Mouse (Mus musculus): ENCODE results near the gene March8. TPM values are rescaled to one million over a fixed set of nuclear protein-coding genes. Genes with fewer than 3 reads are reported as not detected.

Gene March8
- polyA plus RNA-seq, 1 experiment from 2014 or later = 30.8 TPM

DNA sequence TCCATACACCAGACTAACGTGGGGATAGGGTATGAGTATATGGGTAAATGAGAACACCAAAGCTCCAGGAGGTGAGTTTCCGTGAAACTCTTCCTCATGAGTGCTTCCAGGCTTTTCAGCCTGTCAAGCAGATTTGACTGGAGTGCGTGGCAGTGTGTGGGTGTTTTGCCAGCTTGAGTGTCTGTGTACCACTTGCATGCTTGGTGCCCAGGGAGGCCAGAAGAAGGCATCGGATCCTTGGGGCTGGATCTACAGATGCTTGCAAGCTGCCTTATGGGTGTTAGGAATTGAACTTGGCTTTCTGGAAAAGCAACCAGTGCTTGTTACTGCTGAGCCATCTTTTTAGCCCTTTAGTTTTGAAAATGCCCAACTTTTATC is 19.1 kb downstream of the March8 start:
- Histone ChIP-seq H3K9ac (no peak overlapping the region), H3K4me2 (no peak overlapping the region), H3K27ac (ENCODE audit: low read depth) (no peak overlapping the region), H3K27me3 (ENCODE audit: insufficient read depth, low read length) (no peaks in the 10 kb centered on the region), H3K9me3 (ENCODE audit: low read depth, low read length) (no peaks in the 10 kb centered on the region), H3K36me3 (ENCODE audit: insufficient read depth) (no peaks in the 10 kb centered on the region), H3K4me1 (ENCODE audit: insufficient read depth) (no peaks in the 10 kb centered on the region), H3K4me3 (ENCODE audit: low read depth, low read length) (no peak overlapping the region)
- no peak for DNase-seq
- no peak for TF ChIP-seq CTCF (IDR thresholded peaks at IDR 0.05; ENCODE audit: low read depth)
- WGBS = 74% methylated on average over 4 of the region's 4 CpGs
- no peak for ATAC-seq (ENCODE audit: insufficient read depth)

DNA sequence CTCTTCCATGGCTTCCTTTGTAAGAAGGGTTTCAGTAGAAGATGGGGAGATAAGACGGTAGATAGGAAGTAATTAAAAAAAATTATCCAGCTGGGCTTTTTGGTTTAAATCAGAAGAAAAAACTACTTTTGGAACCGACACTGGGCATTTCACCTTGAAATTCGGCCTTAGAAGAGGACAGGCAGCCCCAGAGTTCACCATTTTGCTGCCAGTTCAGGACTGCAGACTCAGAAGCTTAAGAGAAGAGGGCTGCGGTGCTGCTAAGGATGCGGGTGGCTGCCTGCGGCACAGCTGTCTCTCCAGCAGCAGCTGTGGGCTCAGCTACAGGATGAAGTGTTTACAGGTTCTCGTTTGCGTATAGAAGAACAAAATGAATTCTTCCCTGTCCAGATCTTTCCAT is 20.2 kb downstream of the March8 start:
- whole genome bisulfite sequencing = 64% methylated on average over 8 of the region's 8 CpGs
- no peaks in the 10 kb centered on the region for H3K36me3 ChIP-seq (ENCODE audit: insufficient read depth)
- H3K4me3 ChIP-seq (ENCODE audit: low read depth, low read length) = no peak overlapping the region
- no peaks in the 10 kb centered on the region for H3K9me3 ChIP-seq (ENCODE audit: low read depth, low read length)
- no peaks in the 10 kb centered on the region for H3K27me3 ChIP-seq (ENCODE audit: insufficient read depth, low read length)
- no peak for TF ChIP-seq CTCF (IDR thresholded peaks at IDR 0.05; ENCODE audit: low read depth)
- ATAC-seq (ENCODE audit: insufficient read depth) (no peak), DNase-seq (no peak)
- no peak overlapping the region for H3K4me2 ChIP-seq
- no peak overlapping the region for H3K9ac ChIP-seq
- no peaks in the 10 kb centered on the region for H3K4me1 ChIP-seq (ENCODE audit: insufficient read depth)
- no peak overlapping the region for H3K27ac ChIP-seq (ENCODE audit: low read depth)

- DNase-seq = no peak
- no peak for ATAC-seq (ENCODE audit: insufficient read depth)
- Histone ChIP-seq H3K9me3 (ENCODE audit: low read depth, low read length) (no peaks in the 10 kb centered on the region), H3K4me2 (no peak overlapping the region), H3K4me3 (ENCODE audit: low read depth, low read length) (no peak overlapping the region), H3K9ac (no peak overlapping the region), H3K36me3 (ENCODE audit: insufficient read depth) (no peaks in the 10 kb centered on the region), H3K4me1 (ENCODE audit: insufficient read depth) (no peaks in the 10 kb centered on the region), H3K27ac (ENCODE audit: low read depth) (no peak overlapping the region), H3K27me3 (ENCODE audit: insufficient read depth, low read length) (no peaks in the 10 kb centered on the region)
- WGBS = 84% methylated on average over 3 of the region's 3 CpGs
- TF ChIP-seq CTCF (IDR thresholded peaks at IDR 0.05; ENCODE audit: low read depth) = no peak
Observed at GRCm38 (mm10) chr6:116359256-116359655, 21.4 kb downstream of the March8 start.

DNA sequence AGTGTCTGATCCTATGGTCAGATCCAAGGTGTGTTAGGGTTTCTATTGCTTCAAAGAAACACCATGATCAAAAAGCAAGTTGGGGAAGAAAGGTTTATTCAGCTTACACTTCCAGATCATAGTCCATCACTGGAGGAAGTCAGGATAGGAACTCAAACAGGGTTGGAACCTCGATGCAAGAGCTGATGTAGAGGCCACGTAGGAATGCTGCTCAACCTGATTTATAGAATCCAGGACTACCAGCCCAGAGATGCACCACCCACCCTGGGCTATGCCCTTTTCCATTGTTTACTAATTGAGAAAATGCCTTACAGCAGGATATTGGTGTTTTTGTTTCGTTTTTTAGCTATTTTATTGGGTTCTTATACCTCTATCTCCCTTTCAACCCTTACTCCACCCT is 23.6 kb downstream of the March8 start:
- Histone ChIP-seq H3K36me3 (ENCODE audit: insufficient read depth) (no peaks in the 10 kb centered on the region), H3K4me1 (ENCODE audit: insufficient read depth) (no peaks in the 10 kb centered on the region), H3K4me2 (no peak overlapping the region), H3K9me3 (ENCODE audit: low read depth, low read length) (no peaks in the 10 kb centered on the region), H3K4me3 (ENCODE audit: low read depth, low read length) (no peak overlapping the region), H3K27ac (ENCODE audit: low read depth) (no peak overlapping the region), H3K9ac (no peak overlapping the region), H3K27me3 (ENCODE audit: insufficient read depth, low read length) (no peaks in the 10 kb centered on the region)
- DNase-seq = no peak
- ATAC-seq (ENCODE audit: insufficient read depth) = no peak
- TF ChIP-seq CTCF (IDR thresholded peaks at IDR 0.05; ENCODE audit: low read depth) = no peak
- 65% methylated on average over 3 of the region's 3 CpGs for WGBS

- Histone ChIP-seq H3K9ac (no peak overlapping the region), H3K4me1 (ENCODE audit: insufficient read depth) (no peaks in the 10 kb centered on the region), H3K9me3 (ENCODE audit: low read depth, low read length) (no peaks in the 10 kb centered on the region), H3K27ac (ENCODE audit: low read depth) (no peak overlapping the region), H3K27me3 (ENCODE audit: insufficient read depth, low read length) (no peaks in the 10 kb centered on the region), H3K4me3 (ENCODE audit: low read depth, low read length) (no peak overlapping the region), H3K4me2 (no peak overlapping the region), H3K36me3 (ENCODE audit: insufficient read depth) (no peaks in the 10 kb centered on the region)
- DNase-seq (no peak), ATAC-seq (ENCODE audit: insufficient read depth) (no peak)
- WGBS = 72% methylated on average over 4 of the region's 4 CpGs
- no peak for TF ChIP-seq CTCF (IDR thresholded peaks at IDR 0.05; ENCODE audit: low read depth)
Observed at GRCm38 (mm10) chr6:116361993-116362392, 24.2 kb downstream of the March8 start.

- H3K4me3 ChIP-seq (ENCODE audit: low read depth, low read length) = no peak overlapping the region
- no peaks in the 10 kb centered on the region for H3K36me3 ChIP-seq (ENCODE audit: insufficient read depth)
- H3K27me3 ChIP-seq (ENCODE audit: insufficient read depth, low read length) = no peaks in the 10 kb centered on the region
- no peak overlapping the region for H3K4me2 ChIP-seq
- DNase-seq (no peak), ATAC-seq (ENCODE audit: insufficient read depth) (no peak)
- WGBS = 72% methylated on average over 11 of the region's 11 CpGs
- no peaks in the 10 kb centered on the region for H3K4me1 ChIP-seq (ENCODE audit: insufficient read depth)
- H3K9me3 ChIP-seq (ENCODE audit: low read depth, low read length) = no peaks in the 10 kb centered on the region
- no peak for TF ChIP-seq CTCF (IDR thresholded peaks at IDR 0.05; ENCODE audit: low read depth)
- H3K9ac ChIP-seq = no peak overlapping the region
- H3K27ac ChIP-seq (ENCODE audit: low read depth) = no peak overlapping the region
Observed at GRCm38 (mm10) chr6:116367971-116368370, 30.1 kb downstream of the March8 start.

- 91% methylated on average over 1 of the region's 1 CpGs for WGBS
- ATAC-seq (ENCODE audit: insufficient read depth) = no peak
- TF ChIP-seq CTCF (IDR thresholded peaks at IDR 0.05; ENCODE audit: low read depth) = no peak
- no peaks in the 10 kb centered on the region for H3K27me3 ChIP-seq (ENCODE audit: insufficient read depth, low read length)
- DNase-seq = no peak
- H3K27ac ChIP-seq (ENCODE audit: low read depth) = no peak overlapping the region
- H3K9me3 ChIP-seq (ENCODE audit: low read depth, low read length) = no peaks in the 10 kb centered on the region
- H3K36me3 ChIP-seq (ENCODE audit: insufficient read depth) = no peaks in the 10 kb centered on the region
- H3K4me2 ChIP-seq = no peak overlapping the region
- H3K4me3 ChIP-seq (ENCODE audit: low read depth, low read length) = no peak overlapping the region
- no peak overlapping the region for H3K9ac ChIP-seq
- H3K4me1 ChIP-seq (ENCODE audit: insufficient read depth) = no peaks in the 10 kb centered on the region
Observed at GRCm38 (mm10) chr6:116369811-116370210, 32.0 kb downstream of the March8 start.

Data from lung, embryonic 14.5 days (tissue).